Mouse (Mus musculus) bone marrow, adult 2 months (tissue): ENCODE data around the gene Slc51a.

Source experiments
- CTCF ChIP-seq: fragments of 200-500 bp; IDR thresholded peaks from 2 replicates; pipeline ENCODE4 v1.5.1; 2011; ENCODE audit warnings: low read length, control low read depth; ENCODE audit not compliant: control insufficient read depth, insufficient read depth
- POLR2A ChIP-seq: fragments of 200-500 bp; IDR thresholded peaks from 2 replicates; pipeline ENCODE4 v1.6.1; 2011; ENCODE audit warnings: low read depth, mild to moderate bottlenecking, control low read depth, low read length, borderline replicate concordance; ENCODE audit not compliant: control insufficient read depth

- TF ChIP-seq CTCF (no peak), POLR2A (no peak)
These were observed 36.0 kb upstream of the Slc51a start for GRCm38 (mm10) chr16:32523462-32524243.
